Mouse (Mus musculus) testis, adult 2 months (tissue): ENCODE data around the gene Pcgf3.

Source experiments
- CTCF ChIP-seq: fragments of 200-500 bp; IDR thresholded peaks from 2 replicates; pipeline ENCODE4 v1.5.1; 2012; ENCODE audit warnings: low read depth, mild to moderate bottlenecking, inconsistent platforms, low read length, moderate library complexity; ENCODE audit not compliant: control insufficient read depth, insufficient read depth, insufficient replicate concordance
- POLR2A ChIP-seq: fragments of 200-500 bp; IDR thresholded peaks from 2 replicates; pipeline ENCODE4 v1.6.1; 2012; ENCODE audit warnings: low read depth, mild to moderate bottlenecking, inconsistent platforms, low read length, moderate library complexity; ENCODE audit not compliant: control insufficient read depth

DNA sequence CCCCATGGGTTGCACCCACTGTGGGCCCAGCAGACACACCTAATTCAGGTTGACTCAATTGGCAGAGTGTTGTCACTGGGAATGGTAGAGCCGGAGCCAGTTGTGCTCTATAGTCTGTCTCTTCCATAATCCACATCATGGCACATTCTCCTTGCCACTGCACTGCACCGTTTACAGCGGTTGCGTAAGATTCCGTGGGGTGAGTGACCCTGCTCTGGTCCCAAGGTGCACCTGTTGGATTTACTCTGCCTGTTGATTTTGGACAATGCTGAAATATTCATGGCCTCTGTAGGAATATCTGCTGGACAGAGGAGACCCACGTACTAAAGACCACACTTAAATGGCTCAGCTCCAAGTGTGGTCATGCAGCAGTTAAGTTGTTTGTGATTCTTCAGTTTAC lies 22.0 kb downstream of the Pcgf3 start:
- TF ChIP-seq CTCF (no peak), POLR2A (no peak)
